Mouse (Mus musculus) kidney, adult 2 months (tissue): ENCODE measurements around the gene Cyp2w1.

Experiments used
- CTCF ChIP-seq: fragments of 200-500 bp; conservative IDR thresholded peaks from 2 replicates; pipeline ENCODE4 v1.5.1; 2011; ENCODE audit warnings: low read depth, mild to moderate bottlenecking, control low read depth, low read length, moderate library complexity, mixed read lengths; ENCODE audit not compliant: insufficient read depth, insufficient read length
- POLR2A ChIP-seq: fragments of 200-500 bp; IDR thresholded peaks from one replicate; pipeline ENCODE4 v1.6.1; 2011; ENCODE audit warnings: low read depth, low read length, control low read depth

DNA sequence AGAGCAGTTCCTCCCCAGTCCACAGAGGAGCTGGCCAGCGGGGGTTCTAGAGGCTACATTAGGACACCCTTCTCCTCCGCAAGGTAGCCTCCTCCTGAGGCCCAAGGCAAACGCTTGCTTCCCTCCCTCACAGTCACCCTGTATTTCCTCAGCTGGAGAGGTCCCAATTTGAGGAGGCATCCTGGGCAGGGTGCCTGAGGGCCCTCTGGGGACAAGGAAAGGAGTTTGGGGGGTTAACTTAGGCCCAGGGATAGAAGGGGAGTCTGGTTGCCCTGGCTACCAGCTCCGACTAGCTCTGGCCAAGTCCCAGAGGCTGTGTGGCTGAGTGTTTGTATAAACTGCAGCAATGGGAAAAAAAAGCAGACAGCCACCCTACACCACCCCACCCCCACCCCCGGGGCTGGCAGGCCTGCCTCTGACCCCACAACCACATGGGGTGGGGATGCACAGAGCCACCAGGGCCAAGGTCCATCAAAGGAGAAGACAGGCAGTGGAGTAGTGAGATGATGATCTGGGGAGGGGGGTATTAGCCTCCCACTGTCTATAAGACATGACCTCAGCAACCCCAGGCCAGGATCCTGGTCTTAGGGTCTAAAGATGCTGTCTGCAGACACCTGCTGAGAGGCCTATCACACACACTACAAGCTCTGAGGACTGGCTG, 12.6 kb downstream of the Cyp2w1 start:
- no peak for TF ChIP-seq POLR2A
- no peak for TF ChIP-seq CTCF
